Mouse (Mus musculus): ENCODE measurements around the gene Map2k3. TPM values are rescaled to one million over a fixed set of nuclear protein-coding genes. Genes with fewer than 3 reads are reported as not detected.
A peak's percentile ranks its signal among the peaks of the same experiment; 100 is the strongest.

Map2k3 gene
- polyA plus RNA-seq, 1 experiment, result 30.9 TPM

DNA sequence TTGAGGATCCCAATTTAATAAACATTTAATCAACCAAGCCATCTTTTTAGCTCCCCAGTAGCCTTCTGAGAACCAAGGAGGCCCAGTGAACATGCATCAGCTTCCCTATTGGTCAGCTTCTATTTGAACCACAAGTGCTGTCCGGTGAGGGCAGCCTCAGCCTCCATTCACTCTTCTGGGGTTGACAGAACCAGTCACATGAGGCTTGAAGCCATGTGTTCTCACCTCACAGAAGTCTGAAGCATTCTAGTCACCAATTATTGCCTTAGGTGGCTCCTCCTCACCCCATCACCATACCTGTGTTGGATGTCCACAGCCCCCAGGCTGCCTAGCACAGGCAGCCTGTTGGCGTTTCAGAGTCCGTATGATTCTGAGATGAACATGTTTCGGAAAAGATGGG, 27.1 kb downstream of the Map2k3 start:
- H3K4me1 ChIP-seq (replicated peaks; ENCODE audit: control insufficient read depth, insufficient read depth, low read length), result no peaks in the 10 kb centered on the region
- no peaks in the 10 kb centered on the region for H3K27me3 ChIP-seq (ENCODE audit: control insufficient read depth, insufficient read depth, low read length)

DNA sequence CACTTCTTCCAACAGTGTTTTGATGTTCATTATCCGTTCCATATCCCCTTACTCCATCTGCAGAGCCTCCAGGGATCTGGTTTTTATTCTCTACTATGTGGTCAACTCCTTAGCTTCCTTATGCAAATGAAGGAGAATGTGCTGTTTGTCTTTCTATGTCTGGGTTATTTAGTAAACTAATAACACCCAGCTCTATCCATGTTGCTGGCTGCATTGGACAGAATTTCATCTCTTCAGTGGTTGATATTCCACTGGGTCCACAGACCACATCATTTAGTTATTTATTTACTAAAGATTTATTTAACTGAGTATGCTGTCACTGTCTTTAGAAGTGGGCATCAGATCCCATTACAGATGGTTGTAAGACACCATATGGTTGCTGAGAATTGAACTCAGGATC, 29.3 kb downstream of the Map2k3 start:
- Histone ChIP-seq H3K27ac (ENCODE audit: control insufficient read depth, insufficient read depth, low read length) (no peak overlapping the region), H3K27me3 (ENCODE audit: control insufficient read depth, insufficient read depth, low read length) (no peaks in the 10 kb centered on the region), H3K4me1 (replicated peaks; ENCODE audit: control insufficient read depth, insufficient read depth, low read length) (no peaks in the 10 kb centered on the region), H3K36me3 (ENCODE audit: control insufficient read depth, insufficient read depth, low read length) (no peaks in the 10 kb centered on the region), H3K4me3 (ENCODE audit: control insufficient read depth, insufficient read depth, low read length) (no peak overlapping the region)
- DNase-seq, result no peak
- 73% methylated on average over 1 of the region's 1 CpGs for WGBS
- no peak for TF ChIP-seq CTCF (IDR thresholded peaks at IDR 0.05; ENCODE audit: borderline replicate concordance, control insufficient read depth, extremely low read depth, insufficient read depth, low read length, poor library complexity)
- TF ChIP-seq POLR2A (IDR thresholded peaks at IDR 0.05; ENCODE audit: control insufficient read depth, extremely low read depth, insufficient read depth, low read length, poor library complexity), result no peak

More for the DNA sequence above, 27.1 kb downstream of the Map2k3 start:
- Histone ChIP-seq H3K4me3 (ENCODE audit: control insufficient read depth, insufficient read depth, low read length) (no peak overlapping the region), H3K27ac (ENCODE audit: control insufficient read depth, insufficient read depth, low read length) (no peak overlapping the region), H3K36me3 (ENCODE audit: control insufficient read depth, insufficient read depth, low read length) (no peaks in the 10 kb centered on the region)
- TF ChIP-seq POLR2A (IDR thresholded peaks at IDR 0.05; ENCODE audit: control insufficient read depth, extremely low read depth, insufficient read depth, low read length, poor library complexity) (no peak), CTCF (IDR thresholded peaks at IDR 0.05; ENCODE audit: borderline replicate concordance, control insufficient read depth, extremely low read depth, insufficient read depth, low read length, poor library complexity) (no peak)
- WGBS, result 93% methylated on average over 4 of the region's 4 CpGs
- DNase-seq, result no peak

DNA sequence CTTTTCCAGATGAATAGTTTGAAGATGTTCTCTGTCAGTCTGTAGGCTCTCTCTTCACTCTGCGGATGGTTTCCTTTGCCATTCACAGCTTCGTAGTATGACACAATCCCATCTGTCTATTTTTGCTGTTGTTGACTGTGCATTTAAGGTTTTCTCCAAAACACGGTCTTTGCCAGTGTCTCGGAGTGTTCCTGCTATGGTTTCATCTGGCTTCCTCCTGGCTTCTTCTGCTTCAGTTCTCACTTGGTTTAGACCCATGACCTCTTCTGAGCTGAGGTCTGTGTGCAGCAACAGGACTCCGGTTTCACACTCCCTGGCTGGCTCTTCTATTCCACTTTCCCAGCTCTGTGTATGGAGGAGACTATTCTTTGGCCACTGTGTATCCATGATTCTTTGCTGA, 30.9 kb downstream of the Map2k3 start:
- H3K27ac ChIP-seq (ENCODE audit: control insufficient read depth, insufficient read depth, low read length), result no peak overlapping the region
- no peak for DNase-seq
- no peaks in the 10 kb centered on the region for H3K36me3 ChIP-seq (ENCODE audit: control insufficient read depth, insufficient read depth, low read length)
- no peak for TF ChIP-seq CTCF (IDR thresholded peaks at IDR 0.05; ENCODE audit: borderline replicate concordance, control insufficient read depth, extremely low read depth, insufficient read depth, low read length, poor library complexity)
- no peak for TF ChIP-seq POLR2A (IDR thresholded peaks at IDR 0.05; ENCODE audit: control insufficient read depth, extremely low read depth, insufficient read depth, low read length, poor library complexity)
- no peak overlapping the region for H3K4me3 ChIP-seq (ENCODE audit: control insufficient read depth, insufficient read depth, low read length)
- H3K27me3 ChIP-seq (ENCODE audit: control insufficient read depth, insufficient read depth, low read length), result no peaks in the 10 kb centered on the region
- 85% methylated on average over 5 of the region's 5 CpGs for WGBS
- H3K4me1 ChIP-seq (replicated peaks; ENCODE audit: control insufficient read depth, insufficient read depth, low read length), result no peaks in the 10 kb centered on the region

DNA sequence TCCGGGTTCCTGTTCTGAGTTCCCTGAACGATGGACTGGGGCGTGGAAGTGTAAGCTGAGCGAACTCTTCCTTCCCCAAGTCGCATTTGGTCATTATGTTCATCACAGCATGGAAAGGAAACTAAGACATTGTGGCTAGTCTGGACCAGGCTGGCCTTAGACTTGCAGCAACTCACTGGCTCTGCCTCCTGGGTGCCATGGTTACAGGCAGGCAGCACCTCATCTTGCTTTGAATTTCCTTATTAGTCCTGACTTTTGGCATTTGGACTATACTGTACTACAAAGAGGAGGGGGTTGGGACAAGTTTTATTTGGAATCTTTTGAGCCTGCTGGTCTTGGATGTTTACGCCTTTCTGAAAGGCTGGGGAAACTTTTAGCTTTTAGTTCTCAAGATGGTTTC, 35.1 kb downstream of the Map2k3 start:
- Histone ChIP-seq H3K4me1 (replicated peaks; ENCODE audit: control insufficient read depth, insufficient read depth, low read length) (no peaks in the 10 kb centered on the region), H3K4me3 (ENCODE audit: control insufficient read depth, insufficient read depth, low read length) (no peak overlapping the region), H3K27me3 (ENCODE audit: control insufficient read depth, insufficient read depth, low read length) (no peaks in the 10 kb centered on the region), H3K27ac (ENCODE audit: control insufficient read depth, insufficient read depth, low read length) (no peak overlapping the region), H3K36me3 (ENCODE audit: control insufficient read depth, insufficient read depth, low read length) (no peaks in the 10 kb centered on the region)
- DNase-seq, result no peak
- TF ChIP-seq CTCF (IDR thresholded peaks at IDR 0.05; ENCODE audit: borderline replicate concordance, control insufficient read depth, extremely low read depth, insufficient read depth, low read length, poor library complexity), result no peak
- TF ChIP-seq POLR2A (IDR thresholded peaks at IDR 0.05; ENCODE audit: control insufficient read depth, extremely low read depth, insufficient read depth, low read length, poor library complexity), result no peak
- 52% methylated on average over 6 of the region's 6 CpGs for WGBS

DNA sequence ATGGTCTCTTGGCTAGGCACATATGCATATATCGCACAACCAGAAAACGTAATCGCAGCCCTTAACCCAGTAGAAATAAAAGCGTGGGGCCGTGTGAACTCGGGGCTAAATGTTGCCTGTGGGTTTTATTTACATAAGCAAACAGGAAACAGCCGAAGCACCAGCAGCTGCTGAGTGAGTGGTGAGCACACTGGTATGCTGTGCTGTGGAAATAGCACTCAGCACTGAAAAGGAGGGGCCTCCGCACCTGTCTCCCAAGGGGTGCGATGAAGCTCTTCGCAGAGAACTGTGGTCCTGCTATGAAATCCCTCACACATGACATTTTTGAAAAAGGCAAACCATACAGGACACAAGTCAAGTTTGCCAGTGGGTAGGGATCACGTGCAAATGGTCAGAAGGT, 43.3 kb downstream of the Map2k3 start:
- Histone ChIP-seq H3K4me1 (replicated peaks; ENCODE audit: control insufficient read depth, insufficient read depth, low read length) (no peaks in the 10 kb centered on the region; the same call in 1 of the 2 replicates), H3K27ac (ENCODE audit: control insufficient read depth, insufficient read depth, low read length) (no peak overlapping the region), H3K4me3 (ENCODE audit: control insufficient read depth, insufficient read depth, low read length) (no peak overlapping the region), H3K27me3 (ENCODE audit: control insufficient read depth, insufficient read depth, low read length) (no peaks in the 10 kb centered on the region), H3K36me3 (ENCODE audit: control insufficient read depth, insufficient read depth, low read length) (no peaks in the 10 kb centered on the region)
- TF ChIP-seq CTCF (IDR thresholded peaks at IDR 0.05; ENCODE audit: borderline replicate concordance, control insufficient read depth, extremely low read depth, insufficient read depth, low read length, poor library complexity) (no peak), POLR2A (IDR thresholded peaks at IDR 0.05; ENCODE audit: control insufficient read depth, extremely low read depth, insufficient read depth, low read length, poor library complexity) (no peak)
- WGBS, result 62% methylated on average over 11 of the region's 11 CpGs
- no peak for DNase-seq

DNA sequence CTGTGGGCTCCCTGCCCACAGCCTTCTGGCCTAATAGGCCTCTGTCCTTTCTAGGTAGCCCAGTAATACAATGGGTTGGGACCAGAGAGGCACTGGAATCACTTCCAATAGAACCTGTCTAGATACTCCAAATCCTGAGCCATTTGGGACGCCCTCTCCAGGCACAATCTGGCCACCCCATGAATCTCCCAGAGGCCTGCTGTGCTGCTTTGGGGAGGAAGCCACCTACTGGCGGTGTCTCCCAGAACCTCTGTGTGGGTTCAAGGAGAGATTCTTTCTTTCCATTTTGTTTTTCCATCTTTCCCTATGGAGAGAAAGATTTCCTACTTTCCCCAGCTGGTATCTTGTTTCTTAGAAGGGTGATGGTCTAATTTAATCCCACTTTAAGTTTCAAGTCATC, 44.4 kb downstream of the Map2k3 start:
- H3K27ac ChIP-seq (ENCODE audit: control insufficient read depth, insufficient read depth, low read length), result no peak overlapping the region
- WGBS, result 90% methylated on average over 2 of the region's 2 CpGs
- no peaks in the 10 kb centered on the region for H3K27me3 ChIP-seq (ENCODE audit: control insufficient read depth, insufficient read depth, low read length)
- no peak for DNase-seq
- H3K4me3 ChIP-seq (ENCODE audit: control insufficient read depth, insufficient read depth, low read length), result no peak overlapping the region
- no peak for TF ChIP-seq POLR2A (IDR thresholded peaks at IDR 0.05; ENCODE audit: control insufficient read depth, extremely low read depth, insufficient read depth, low read length, poor library complexity)
- no peak for TF ChIP-seq CTCF (IDR thresholded peaks at IDR 0.05; ENCODE audit: borderline replicate concordance, control insufficient read depth, extremely low read depth, insufficient read depth, low read length, poor library complexity)
- no peaks in the 10 kb centered on the region; the same call in 1 of the 2 replicates for H3K4me1 ChIP-seq (replicated peaks; ENCODE audit: control insufficient read depth, insufficient read depth, low read length)
- no peaks in the 10 kb centered on the region for H3K36me3 ChIP-seq (ENCODE audit: control insufficient read depth, insufficient read depth, low read length)

DNA sequence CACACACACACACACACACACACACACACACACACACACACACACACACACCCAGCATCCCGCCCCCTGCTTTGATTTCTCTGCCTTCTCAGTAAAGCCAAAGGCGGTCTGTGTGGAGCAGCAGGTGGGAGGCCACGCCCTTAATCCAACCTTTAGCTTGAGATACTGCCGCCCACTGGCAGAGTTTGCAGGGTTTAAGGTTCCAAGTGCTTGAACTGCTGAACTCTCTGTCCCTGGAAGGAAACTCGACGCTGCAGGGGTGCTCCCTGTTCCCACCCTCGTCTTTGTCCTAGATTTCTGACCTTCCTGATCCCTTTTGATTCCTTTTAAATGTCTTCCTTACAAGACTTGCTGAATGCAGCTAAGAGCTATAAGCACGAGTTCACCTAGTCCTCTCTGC, 44.9 kb downstream of the Map2k3 start:
- peak; percentile 61 for DNase-seq
- H3K27me3 ChIP-seq (ENCODE audit: control insufficient read depth, insufficient read depth, low read length), result no peaks in the 10 kb centered on the region

More for the DNA sequence above, 44.9 kb downstream of the Map2k3 start:
- no peaks in the 10 kb centered on the region; the same call in 1 of the 2 replicates for H3K4me1 ChIP-seq (replicated peaks; ENCODE audit: control insufficient read depth, insufficient read depth, low read length)
- H3K36me3 ChIP-seq (ENCODE audit: control insufficient read depth, insufficient read depth, low read length), result no peaks in the 10 kb centered on the region
- TF ChIP-seq CTCF (IDR thresholded peaks at IDR 0.05; ENCODE audit: borderline replicate concordance, control insufficient read depth, extremely low read depth, insufficient read depth, low read length, poor library complexity), result no peak
- no peak for TF ChIP-seq POLR2A (IDR thresholded peaks at IDR 0.05; ENCODE audit: control insufficient read depth, extremely low read depth, insufficient read depth, low read length, poor library complexity)
- no peak overlapping the region for H3K4me3 ChIP-seq (ENCODE audit: control insufficient read depth, insufficient read depth, low read length)
- 49% methylated on average over 8 of the region's 8 CpGs for WGBS
- H3K27ac ChIP-seq (ENCODE audit: control insufficient read depth, insufficient read depth, low read length), result no peak overlapping the region

Data from thymus, adult 2 months (tissue).